Mouse (Mus musculus) midbrain, embryonic 15.5 days (tissue): ENCODE results near the gene Plac8. TPM values are rescaled to one million over a fixed set of nuclear protein-coding genes. Genes with fewer than 3 reads are reported as not detected.
A peak's percentile ranks its signal among the peaks of the same experiment; 100 is the strongest.

Source experiments
- ATAC-seq: fragments of 200-750 bp; cut with Nextera tagmentation; replicated peaks from 2 replicates; pipeline ENCODE4 v1.8.0; 2017; ENCODE audit warnings: moderate TSS enrichment
- H3K27ac ChIP-seq: fragments of 300-500 bp; sonication (generic); 2 replicates; pipeline ENCODE4 v1.5.1; 2015; ENCODE audit warnings: mild to moderate bottlenecking, inconsistent platforms
- H3K27me3 ChIP-seq: fragments of 300-500 bp; sonication (generic); replicated peaks from 2 replicates; pipeline ENCODE4 v1.6.1; 2015; ENCODE audit warnings: inconsistent platforms
- H3K36me3 ChIP-seq: fragments of 300-500 bp; sonication (generic); replicated peaks from 2 replicates; pipeline ENCODE4 v1.6.1; 2015; ENCODE audit warnings: inconsistent platforms
- H3K4me1 ChIP-seq: fragments of 300-500 bp; sonication (generic); 2 replicates; pipeline ENCODE4 v1.6.1; 2015; ENCODE audit warnings: inconsistent platforms
- H3K4me2 ChIP-seq: fragments of 300-500 bp; sonication (generic); 2 replicates; pipeline ENCODE4 v1.6.1; 2015; ENCODE audit warnings: inconsistent platforms, mild to moderate bottlenecking, moderate library complexity
- H3K4me3 ChIP-seq: fragments of 300-500 bp; sonication (generic); 2 replicates; pipeline ENCODE4 v1.5.1; 2015; ENCODE audit warnings: mild to moderate bottlenecking, inconsistent platforms
- H3K9ac ChIP-seq: fragments of 300-500 bp; sonication (generic); 2 replicates; pipeline ENCODE4 v1.6.1; 2015; ENCODE audit warnings: mild to moderate bottlenecking, inconsistent platforms
- H3K9me3 ChIP-seq: fragments of 300-500 bp; sonication (generic); 2 replicates; pipeline ENCODE4 v1.6.1; 2016; ENCODE audit warnings: inconsistent platforms
- WGBS: fragments of 180-500 bp; shearing (Covaris S2); methylation state at CpG from one replicate; pipeline ENCODE4 v1.1.7; 2015; ENCODE audit warnings: mixed read lengths; 5-methylcytosine and 5-hydroxymethylcytosine counted together
- polyA plus RNA-seq: library from polyadenylated mRNA; unstranded; fragments of >200 nt; fragmentation: Nextera tagmentation; extraction: Ambion mirVana; gene quantifications from 2 replicates; pipeline ENCODE4 v1.2.1, GENCODE M21; 2015

Plac8 gene
- polyA plus RNA-seq, 1 experiment from 2014 or later = 0.71 TPM

DNA sequence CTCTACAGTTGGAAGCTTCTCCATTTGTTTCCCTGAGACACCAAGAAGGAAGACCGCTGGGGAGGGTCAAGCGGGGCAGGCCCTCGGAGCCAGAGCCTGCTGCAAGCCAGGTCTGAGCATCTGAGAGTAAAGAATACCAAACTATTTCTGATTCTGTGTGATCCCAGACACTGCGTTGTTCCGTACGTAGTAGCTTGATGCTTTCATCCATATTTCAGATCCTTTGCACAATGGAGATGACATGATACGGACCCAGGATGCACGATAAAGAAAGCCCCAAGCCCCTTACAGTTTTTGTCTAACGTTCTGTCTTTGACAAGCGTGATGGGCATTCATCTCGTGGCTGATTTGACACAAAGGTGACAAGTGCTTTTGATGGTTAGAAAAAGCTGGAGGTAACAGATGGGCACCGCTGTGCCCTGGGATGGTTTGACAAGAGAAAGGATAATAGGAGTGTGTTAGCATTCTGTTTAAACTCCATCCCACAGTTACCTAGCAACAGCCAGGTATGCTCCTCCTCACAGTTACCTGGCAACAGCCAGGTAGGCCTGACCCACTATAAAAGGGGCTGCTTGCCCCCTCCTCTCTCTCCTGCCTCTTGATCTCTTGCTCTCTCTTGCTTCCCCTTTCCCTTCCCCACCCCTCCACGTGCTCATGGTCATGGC lies 22.9 kb upstream of the Plac8 start:
- WGBS = 79% methylated on average over 13 of the region's 13 CpGs
- H3K36me3 ChIP-seq = no peaks in the 10 kb centered on the region
- no peaks in the 10 kb centered on the region for H3K9me3 ChIP-seq
- H3K4me1 ChIP-seq = no peaks in the 10 kb centered on the region
- no peak overlapping the region for H3K27ac ChIP-seq
- ATAC-seq = peak; percentile 86
- no peak overlapping the region for H3K4me2 ChIP-seq
- no peak overlapping the region for H3K9ac ChIP-seq
- no peaks in the 10 kb centered on the region for H3K27me3 ChIP-seq
- H3K4me3 ChIP-seq = no peak overlapping the region

- H3K4me2 ChIP-seq = no peak overlapping the region
- no peak overlapping the region for H3K27ac ChIP-seq
- no peaks in the 10 kb centered on the region for H3K27me3 ChIP-seq
- ATAC-seq = no peak
- no peaks in the 10 kb centered on the region for H3K4me1 ChIP-seq
- no peaks in the 10 kb centered on the region for H3K36me3 ChIP-seq
- H3K9me3 ChIP-seq = no peaks in the 10 kb centered on the region
- no peak overlapping the region for H3K9ac ChIP-seq
- no peak overlapping the region for H3K4me3 ChIP-seq
- 93% methylated on average over 5 of the region's 5 CpGs for WGBS
Observed at GRCm38 (mm10) chr5:100590505-100590904, 18.5 kb upstream of the Plac8 start.

DNA sequence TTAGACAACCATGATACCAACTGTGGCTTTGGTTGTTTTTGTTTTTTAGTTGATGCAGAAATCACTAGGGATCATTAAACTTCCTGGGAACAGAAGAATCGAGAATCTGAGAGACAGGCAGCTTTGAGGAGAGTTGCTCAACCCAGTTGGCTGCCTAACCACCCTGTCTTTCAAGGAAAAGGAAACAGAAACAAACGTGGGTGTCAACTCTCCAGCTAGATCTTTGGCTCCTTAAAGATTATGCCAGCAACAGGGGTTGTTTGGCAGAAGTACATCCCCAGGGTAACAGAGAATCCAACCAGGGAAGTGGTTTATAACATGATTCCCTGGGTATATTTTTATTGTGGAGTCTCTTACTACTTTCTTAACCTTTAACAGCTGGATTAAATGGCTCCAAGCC lies 15.6 kb upstream of the Plac8 start:
- H3K36me3 ChIP-seq = no peaks in the 10 kb centered on the region

GRCm38 (mm10) chr5:100587136-100587535 lies 15.1 kb upstream of the Plac8 start:
- Histone ChIP-seq H3K4me3 (no peak overlapping the region), H3K27me3 (no peaks in the 10 kb centered on the region), H3K4me2 (no peak overlapping the region), H3K9ac (no peak overlapping the region), H3K27ac (no peak overlapping the region), H3K9me3 (no peaks in the 10 kb centered on the region), H3K4me1 (no peaks in the 10 kb centered on the region), H3K36me3 (no peaks in the 10 kb centered on the region)
- 90% methylated on average over 7 of the region's 7 CpGs for WGBS
- no peak for ATAC-seq

More for the DNA sequence above, 15.6 kb upstream of the Plac8 start:
- no peak overlapping the region for H3K27ac ChIP-seq
- 57% methylated on average over 2 of the region's 2 CpGs for WGBS
- H3K4me3 ChIP-seq = no peak overlapping the region
- no peak overlapping the region for H3K4me2 ChIP-seq
- no peaks in the 10 kb centered on the region for H3K27me3 ChIP-seq
- no peaks in the 10 kb centered on the region for H3K9me3 ChIP-seq
- no peaks in the 10 kb centered on the region for H3K4me1 ChIP-seq
- H3K9ac ChIP-seq = no peak overlapping the region
- no peak for ATAC-seq

DNA sequence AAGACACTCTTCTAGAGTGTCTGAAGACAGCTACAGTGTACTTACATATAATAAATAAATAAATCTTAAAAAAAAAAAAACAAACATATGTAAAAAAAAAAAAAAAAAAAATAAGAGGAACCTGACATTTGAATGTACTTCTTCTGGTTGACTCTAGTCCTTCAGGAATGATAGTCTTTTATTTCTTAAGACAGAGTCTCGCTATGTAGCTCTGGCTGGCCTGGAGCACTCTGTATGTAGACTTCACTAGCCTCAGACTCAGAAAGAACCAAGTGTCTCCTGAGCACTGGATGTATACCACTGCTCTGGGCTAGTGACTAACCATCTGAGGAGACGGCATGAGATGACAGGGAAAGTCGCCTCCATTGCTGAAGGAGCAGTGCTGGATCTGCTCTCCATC lies 13.6 kb upstream of the Plac8 start:
- WGBS = 97% methylated on average over 3 of the region's 3 CpGs
- H3K4me3 ChIP-seq = no peak overlapping the region
- ATAC-seq = no peak

GRCm38 (mm10) chr5:100585206-100585644 lies 13.2 kb upstream of the Plac8 start:
- no peaks in the 10 kb centered on the region for H3K36me3 ChIP-seq
- H3K9ac ChIP-seq = no peak overlapping the region
- no peaks in the 10 kb centered on the region for H3K9me3 ChIP-seq
- no peak overlapping the region for H3K4me3 ChIP-seq
- WGBS = 91% methylated on average over 8 of the region's 8 CpGs
- H3K4me1 ChIP-seq = no peaks in the 10 kb centered on the region
- no peaks in the 10 kb centered on the region for H3K27me3 ChIP-seq
- no peak for ATAC-seq
- no peak overlapping the region for H3K4me2 ChIP-seq
- no peak overlapping the region for H3K27ac ChIP-seq

More for the DNA sequence above, 13.6 kb upstream of the Plac8 start:
- no peak overlapping the region for H3K27ac ChIP-seq
- no peaks in the 10 kb centered on the region for H3K4me1 ChIP-seq
- no peak overlapping the region for H3K4me2 ChIP-seq
- H3K9me3 ChIP-seq = no peaks in the 10 kb centered on the region
- H3K36me3 ChIP-seq = no peaks in the 10 kb centered on the region
- no peak overlapping the region for H3K9ac ChIP-seq
- H3K27me3 ChIP-seq = no peaks in the 10 kb centered on the region

- 89% methylated on average over 7 of the region's 7 CpGs for WGBS
Observed at GRCm38 (mm10) chr5:100583066-100583465, 11.0 kb upstream of the Plac8 start.

GRCm38 (mm10) chr5:100582435-100582826 lies 10.4 kb upstream of the Plac8 start:
- Histone ChIP-seq H3K9me3 (no peaks in the 10 kb centered on the region), H3K27ac (no peak overlapping the region), H3K9ac (no peak overlapping the region), H3K4me1 (no peaks in the 10 kb centered on the region), H3K27me3 (no peaks in the 10 kb centered on the region), H3K4me2 (no peak overlapping the region), H3K4me3 (no peak overlapping the region), H3K36me3 (no peaks in the 10 kb centered on the region)
- no peak for ATAC-seq
- 92% methylated on average over 5 of the region's 5 CpGs for WGBS

More at GRCm38 (mm10) chr5:100583066-100583465, 11.0 kb upstream of the Plac8 start:
- Histone ChIP-seq H3K4me3 (no peak overlapping the region), H3K27me3 (no peaks in the 10 kb centered on the region), H3K9me3 (no peaks in the 10 kb centered on the region), H3K27ac (no peak overlapping the region), H3K9ac (no peak overlapping the region), H3K36me3 (no peaks in the 10 kb centered on the region), H3K4me2 (no peak overlapping the region), H3K4me1 (no peaks in the 10 kb centered on the region)
- no peak for ATAC-seq

DNA sequence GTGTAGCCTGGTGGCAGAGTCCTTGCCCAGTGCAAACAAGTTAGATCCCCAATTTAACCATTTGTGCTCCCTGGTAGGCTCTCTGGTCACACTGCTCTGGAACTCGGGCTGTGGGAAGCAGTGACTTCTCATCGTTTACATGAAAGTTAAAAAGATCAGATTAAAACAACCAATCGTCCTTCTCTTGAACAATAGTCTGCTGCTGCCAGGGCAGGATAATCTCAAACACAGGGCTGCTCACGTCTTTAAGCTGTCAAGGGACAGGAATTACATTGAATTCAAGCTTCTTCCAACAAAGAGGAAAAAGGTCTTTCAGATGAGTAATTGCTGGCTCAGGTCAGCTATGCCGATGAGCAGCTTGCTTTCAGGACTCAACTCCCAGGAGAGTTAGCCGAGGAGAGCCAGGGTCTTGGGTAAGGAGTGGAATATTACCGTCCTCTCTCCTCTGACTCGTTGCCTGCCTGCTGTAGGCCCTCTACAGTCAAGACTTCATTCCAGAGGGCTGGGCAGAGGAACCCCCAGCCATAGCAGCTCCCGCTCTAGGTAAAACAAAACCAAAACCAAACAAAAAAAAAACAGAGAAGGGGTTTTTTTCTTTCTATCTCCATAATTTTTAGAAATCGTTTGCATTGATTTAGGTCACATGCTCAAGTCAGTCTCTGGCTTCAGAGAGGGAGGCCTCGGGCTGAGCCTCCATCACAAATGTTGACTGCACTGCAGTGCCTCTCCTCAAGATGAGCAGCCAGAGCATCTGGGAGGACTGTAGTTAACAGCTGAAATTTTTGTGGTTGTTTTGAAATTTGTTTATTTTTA lies 9.8 kb upstream of the Plac8 start:
- Histone ChIP-seq H3K9me3 (no peaks in the 10 kb centered on the region), H3K4me3 (no peak overlapping the region), H3K4me2 (no peak overlapping the region), H3K9ac (no peak overlapping the region), H3K36me3 (no peaks in the 10 kb centered on the region), H3K4me1 (no peaks in the 10 kb centered on the region), H3K27ac (no peak overlapping the region), H3K27me3 (no peaks in the 10 kb centered on the region)
- 56% methylated on average over 11 of the region's 11 CpGs for WGBS
- no peak for ATAC-seq

GRCm38 (mm10) chr5:100578863-100579411 lies 6.9 kb upstream of the Plac8 start:
- Histone ChIP-seq H3K27me3 (no peaks in the 10 kb centered on the region), H3K27ac (no peak overlapping the region), H3K9me3 (no peaks in the 10 kb centered on the region), H3K4me2 (no peak overlapping the region), H3K4me3 (no peak overlapping the region), H3K9ac (no peak overlapping the region), H3K36me3 (no peaks in the 10 kb centered on the region), H3K4me1 (no peaks in the 10 kb centered on the region)
- no peak for ATAC-seq
- WGBS = 86% methylated on average over 5 of the region's 5 CpGs

- Histone ChIP-seq H3K9ac (no peak overlapping the region), H3K27me3 (no peaks in the 10 kb centered on the region)
Observed at GRCm38 (mm10) chr5:100574771-100575170, 2.7 kb upstream of the Plac8 start.

DNA sequence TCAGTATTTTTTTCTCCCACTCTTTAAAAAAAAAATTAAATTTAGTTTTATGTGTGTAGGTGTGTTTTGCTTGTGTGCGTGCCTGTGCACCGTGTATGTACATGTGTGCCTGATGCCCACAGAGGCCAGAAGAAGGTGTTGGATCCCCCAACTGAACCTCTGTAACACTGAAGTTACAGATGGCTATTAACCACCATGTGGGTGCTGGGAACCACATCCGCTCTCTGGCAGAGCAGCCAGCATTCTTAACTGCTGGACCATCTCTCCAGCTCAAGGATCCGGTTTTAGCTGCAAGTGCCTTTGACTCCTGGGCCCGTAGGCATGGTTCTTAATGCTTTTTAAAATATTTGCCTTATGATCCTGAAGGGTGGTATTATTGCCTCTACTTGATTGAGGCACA lies 1.2 kb upstream of the Plac8 start:
- H3K4me3 ChIP-seq = no peak overlapping the region
- no peak for ATAC-seq
- no peak overlapping the region for H3K27ac ChIP-seq
- H3K36me3 ChIP-seq = no peaks in the 10 kb centered on the region
- H3K9ac ChIP-seq = no peak overlapping the region
- 96% methylated on average over 5 of the region's 5 CpGs for WGBS
- H3K9me3 ChIP-seq = no peaks in the 10 kb centered on the region
- no peak overlapping the region for H3K4me2 ChIP-seq
- H3K27me3 ChIP-seq = no peaks in the 10 kb centered on the region
- H3K4me1 ChIP-seq = no peaks in the 10 kb centered on the region

More at GRCm38 (mm10) chr5:100574771-100575170, 2.7 kb upstream of the Plac8 start:
- Histone ChIP-seq H3K27ac (no peak overlapping the region), H3K4me1 (no peaks in the 10 kb centered on the region), H3K36me3 (no peaks in the 10 kb centered on the region), H3K4me3 (no peak overlapping the region), H3K4me2 (no peak overlapping the region), H3K9me3 (no peaks in the 10 kb centered on the region)
- no peak for ATAC-seq
- 55% methylated on average over 1 of the region's 1 CpGs for WGBS
